Mouse (Mus musculus): ENCODE data around the gene Ghr. TPM values are rescaled to one million over a fixed set of nuclear protein-coding genes. Genes with fewer than 3 reads are reported as not detected.

Gene Ghr
- polyA plus RNA-seq, 1 experiment from 2014 or later = 55.5 TPM

DNA sequence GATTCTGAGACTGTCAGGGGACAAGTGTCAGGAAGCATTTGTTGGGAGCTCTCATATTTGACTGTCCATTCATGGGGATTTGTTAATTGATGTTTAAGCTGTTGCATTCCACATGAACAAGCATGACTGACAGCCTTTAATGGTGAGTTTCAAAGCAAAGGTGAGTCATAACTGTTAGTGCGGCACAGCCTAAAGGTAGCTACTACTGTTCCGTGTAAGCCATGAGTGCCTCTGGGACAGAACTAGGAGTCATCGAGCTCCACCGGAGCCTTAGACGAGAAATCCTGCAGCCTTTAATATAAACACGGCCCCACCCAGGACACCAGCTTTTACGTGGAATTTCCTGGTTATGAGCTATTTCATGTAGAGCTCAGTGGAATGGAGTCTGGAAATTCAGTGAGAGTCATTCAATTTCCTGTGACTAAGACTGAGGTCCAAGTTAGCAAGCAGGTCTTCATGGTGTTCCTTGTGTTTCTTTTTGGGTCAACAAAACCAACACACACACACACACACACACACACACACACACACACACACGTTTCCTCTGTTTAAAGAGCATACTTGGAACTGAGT, 138.8 kb downstream of the Ghr start:
- Histone ChIP-seq H3K27ac (no peak overlapping the region), H3K9me3 (replicated peaks) (no peaks in the 10 kb centered on the region), H3K36me3 (no peaks in the 10 kb centered on the region), H3K4me1 (replicated peaks) (peaks cover 14% of the 10 kb centered on the region), H3K27me3 (no peaks in the 10 kb centered on the region), H3K4me2 (no peak overlapping the region), H3K9ac (no peak overlapping the region), H3K4me3 (no peak overlapping the region)
- WGBS = 73% methylated on average over 8 of the region's 8 CpGs
- no peak for ATAC-seq (replicated peaks; ENCODE audit: insufficient number of reproducible peaks, insufficient read depth, low FRiP score, low read depth)

DNA sequence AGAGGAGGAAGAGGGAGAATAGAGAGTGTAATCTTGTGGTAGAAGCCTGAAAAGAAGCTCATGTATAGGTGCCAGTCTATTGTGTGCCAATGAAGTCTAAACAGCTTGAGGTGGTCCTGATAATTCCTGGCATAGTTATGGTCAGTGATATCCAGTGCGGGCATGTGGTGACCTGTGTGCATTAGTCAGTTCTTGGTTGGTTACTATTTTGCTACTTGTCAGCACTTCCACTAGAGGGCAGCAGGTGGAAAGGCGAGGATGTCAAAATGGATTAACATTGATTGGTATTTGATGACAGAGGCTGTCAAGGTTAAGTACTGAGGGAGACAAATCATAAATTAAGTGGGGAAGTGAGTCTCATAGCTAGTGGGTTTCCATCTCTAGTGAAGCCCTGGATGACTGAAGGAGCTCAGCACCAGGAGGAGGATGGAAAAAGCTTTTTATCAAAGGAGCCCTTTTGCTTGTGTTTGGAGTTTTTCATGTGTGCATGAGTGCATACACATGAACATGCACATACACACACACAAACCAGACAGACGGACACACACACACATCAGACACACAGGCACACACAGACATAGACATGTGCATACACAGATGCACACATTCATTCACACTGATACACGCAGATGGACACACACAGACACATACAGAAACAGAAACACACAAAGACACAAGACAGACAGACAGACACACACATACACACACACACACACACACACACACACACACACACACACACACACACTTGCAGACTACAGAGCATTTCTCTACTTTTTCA, 141.6 kb downstream of the Ghr start:
- H3K27me3 ChIP-seq = no peaks in the 10 kb centered on the region
- no peaks in the 10 kb centered on the region for H3K36me3 ChIP-seq
- no peak overlapping the region for H3K9ac ChIP-seq
- WGBS = 50% methylated on average over 4 of the region's 4 CpGs
- no peak overlapping the region for H3K4me3 ChIP-seq
- H3K9me3 ChIP-seq (replicated peaks) = no peaks in the 10 kb centered on the region
- H3K4me1 ChIP-seq (replicated peaks) = peaks cover 11% of the 10 kb centered on the region
- H3K27ac ChIP-seq = no peak overlapping the region
- no peak for ATAC-seq (replicated peaks; ENCODE audit: insufficient number of reproducible peaks, insufficient read depth, low FRiP score, low read depth)
- H3K4me2 ChIP-seq = no peak overlapping the region

DNA sequence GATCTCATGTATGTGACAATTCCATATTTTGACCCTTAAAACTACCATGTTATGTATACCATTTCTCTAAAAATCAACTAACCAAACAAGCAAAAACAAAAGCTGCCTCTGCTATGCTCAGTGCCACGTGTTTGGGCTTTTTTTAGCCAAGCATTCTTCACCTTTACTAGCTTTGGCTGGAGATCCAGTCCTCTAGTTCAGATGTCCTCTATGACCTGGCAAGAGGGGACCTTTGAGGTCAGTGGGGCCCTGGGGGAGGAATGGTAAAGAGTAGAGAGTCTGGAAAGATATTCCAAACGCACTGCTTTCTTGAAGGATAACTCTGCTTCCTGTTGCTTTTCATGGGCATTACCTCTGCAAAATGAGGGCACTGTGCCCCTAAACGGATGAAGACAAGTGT, 145.9 kb downstream of the Ghr start:
- Histone ChIP-seq H3K36me3 (no peaks in the 10 kb centered on the region), H3K4me2 (no peak overlapping the region), H3K9me3 (replicated peaks) (no peaks in the 10 kb centered on the region), H3K4me3 (no peak overlapping the region), H3K27ac (peak overlapping the region; percentile 41), H3K27me3 (no peaks in the 10 kb centered on the region), H3K4me1 (replicated peaks) (peaks cover 43% of the 10 kb centered on the region), H3K9ac (no peak overlapping the region)
- 35% methylated on average over 3 of the region's 3 CpGs for WGBS
- no peak for ATAC-seq (replicated peaks; ENCODE audit: insufficient number of reproducible peaks, insufficient read depth, low FRiP score, low read depth)

GRCm38 (mm10) chr15:3435637-3436036, 147.7 kb downstream of the Ghr start:
- H3K36me3 ChIP-seq = no peaks in the 10 kb centered on the region
- H3K27me3 ChIP-seq = no peaks in the 10 kb centered on the region
- H3K9me3 ChIP-seq (replicated peaks) = no peaks in the 10 kb centered on the region
- 39% methylated on average over 4 of the region's 4 CpGs for WGBS
- H3K4me1 ChIP-seq (replicated peaks) = peaks cover 55% of the 10 kb centered on the region
- H3K9ac ChIP-seq = no peak overlapping the region
- no peak overlapping the region for H3K4me3 ChIP-seq
- no peak overlapping the region for H3K4me2 ChIP-seq
- peak overlapping the region; percentile 60 for H3K27ac ChIP-seq
- no peak for ATAC-seq (replicated peaks; ENCODE audit: insufficient number of reproducible peaks, insufficient read depth, low FRiP score, low read depth)

GRCm38 (mm10) chr15:3434461-3434860, 148.8 kb downstream of the Ghr start:
- Histone ChIP-seq H3K27ac (peak overlapping the region; percentile 85), H3K36me3 (no peaks in the 10 kb centered on the region), H3K27me3 (no peaks in the 10 kb centered on the region), H3K4me2 (no peak overlapping the region), H3K4me1 (replicated peaks) (peaks cover 58% of the 10 kb centered on the region), H3K4me3 (no peak overlapping the region), H3K9me3 (replicated peaks) (no peaks in the 10 kb centered on the region), H3K9ac (no peak overlapping the region)
- 34% methylated on average over 3 of the region's 3 CpGs for WGBS
- ATAC-seq (replicated peaks; ENCODE audit: insufficient number of reproducible peaks, insufficient read depth, low FRiP score, low read depth) = no peak

DNA sequence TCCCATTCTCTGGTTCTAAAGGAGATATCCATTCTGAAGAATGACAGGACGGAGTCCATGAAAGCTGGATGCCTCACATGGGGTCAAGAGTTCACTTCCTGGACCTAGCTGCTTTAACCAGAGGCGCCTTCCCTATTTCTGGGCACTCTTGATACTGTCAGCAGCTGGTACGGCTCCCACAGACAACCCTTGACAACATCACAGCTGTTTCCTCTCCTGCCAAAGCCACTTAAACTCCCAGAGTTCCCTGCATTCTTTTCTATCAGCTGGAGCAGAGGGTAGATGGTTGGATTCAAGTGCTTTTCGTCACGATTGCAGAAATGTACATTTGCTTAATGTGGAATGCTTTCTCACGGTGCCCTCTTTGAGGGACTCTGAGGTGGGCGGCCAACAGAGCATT, 150.0 kb downstream of the Ghr start:
- Histone ChIP-seq H3K9ac (no peak overlapping the region; the same call in 1 of the 2 replicates), H3K4me3 (no peak overlapping the region), H3K4me1 (replicated peaks) (peaks cover 69% of the 10 kb centered on the region)

DNA sequence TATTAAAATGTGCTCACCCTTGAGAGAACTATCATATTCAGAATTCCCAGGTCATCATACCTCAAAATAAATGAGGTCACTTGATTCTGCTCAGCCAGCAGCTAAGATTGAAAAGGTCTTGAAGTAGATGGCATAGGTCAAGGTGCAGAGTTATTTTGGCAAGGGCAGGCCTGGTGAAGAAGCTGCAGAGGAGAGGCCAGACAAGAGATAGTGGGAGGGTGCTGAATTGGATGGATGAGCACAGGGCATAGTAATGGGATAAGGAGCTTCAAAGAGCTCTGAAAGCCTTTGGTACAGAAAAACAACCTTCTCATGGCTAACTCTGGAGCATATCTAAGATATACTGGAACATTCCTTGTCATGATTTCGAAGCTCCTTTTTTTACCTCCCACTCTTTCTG, 150.5 kb downstream of the Ghr start:
- Histone ChIP-seq H3K27me3 (no peaks in the 10 kb centered on the region), H3K27ac (peak overlapping the region; percentile 85), H3K4me3 (no peak overlapping the region), H3K9ac (no peak overlapping the region), H3K36me3 (no peaks in the 10 kb centered on the region), H3K9me3 (replicated peaks) (no peaks in the 10 kb centered on the region), H3K4me1 (replicated peaks) (peaks cover 73% of the 10 kb centered on the region), H3K4me2 (no peak overlapping the region)
- WGBS = 37% methylated on average over 1 of the region's 1 CpGs
- no peak for ATAC-seq (replicated peaks; ENCODE audit: insufficient number of reproducible peaks, insufficient read depth, low FRiP score, low read depth)

More for the DNA sequence above, 150.0 kb downstream of the Ghr start:
- ATAC-seq (replicated peaks; ENCODE audit: insufficient number of reproducible peaks, insufficient read depth, low FRiP score, low read depth) = peak; percentile 93
- Histone ChIP-seq H3K4me2 (peak overlapping the region; percentile 51), H3K27me3 (no peaks in the 10 kb centered on the region), H3K36me3 (no peaks in the 10 kb centered on the region), H3K27ac (peak overlapping the region; percentile 85), H3K9me3 (replicated peaks) (no peaks in the 10 kb centered on the region)
- 7% methylated on average over 7 of the region's 7 CpGs for WGBS

- H3K36me3 ChIP-seq = no peaks in the 10 kb centered on the region
- H3K4me1 ChIP-seq (replicated peaks) = peaks cover 62% of the 10 kb centered on the region
These were observed 153.9 kb downstream of the Ghr start for GRCm38 (mm10) chr15:3429417-3429816.

GRCm38 (mm10) chr15:3429001-3429400, 154.3 kb downstream of the Ghr start:
- ATAC-seq (replicated peaks; ENCODE audit: insufficient number of reproducible peaks, insufficient read depth, low FRiP score, low read depth) = no peak
- no peak overlapping the region for H3K4me3 ChIP-seq
- no peaks in the 10 kb centered on the region for H3K36me3 ChIP-seq
- H3K4me1 ChIP-seq (replicated peaks) = peaks cover 59% of the 10 kb centered on the region
- H3K27me3 ChIP-seq = no peaks in the 10 kb centered on the region
- 74% methylated on average over 5 of the region's 5 CpGs for WGBS
- no peak overlapping the region for H3K4me2 ChIP-seq
- H3K27ac ChIP-seq = no peak overlapping the region
- H3K9ac ChIP-seq = no peak overlapping the region
- H3K9me3 ChIP-seq (replicated peaks) = no peaks in the 10 kb centered on the region

More at GRCm38 (mm10) chr15:3429417-3429816, 153.9 kb downstream of the Ghr start:
- no peak overlapping the region for H3K9ac ChIP-seq
- no peaks in the 10 kb centered on the region for H3K27me3 ChIP-seq
- H3K27ac ChIP-seq = no peak overlapping the region
- H3K9me3 ChIP-seq (replicated peaks) = no peaks in the 10 kb centered on the region
- no peak for ATAC-seq (replicated peaks; ENCODE audit: insufficient number of reproducible peaks, insufficient read depth, low FRiP score, low read depth)
- H3K4me2 ChIP-seq = no peak overlapping the region
- H3K4me3 ChIP-seq = no peak overlapping the region

DNA sequence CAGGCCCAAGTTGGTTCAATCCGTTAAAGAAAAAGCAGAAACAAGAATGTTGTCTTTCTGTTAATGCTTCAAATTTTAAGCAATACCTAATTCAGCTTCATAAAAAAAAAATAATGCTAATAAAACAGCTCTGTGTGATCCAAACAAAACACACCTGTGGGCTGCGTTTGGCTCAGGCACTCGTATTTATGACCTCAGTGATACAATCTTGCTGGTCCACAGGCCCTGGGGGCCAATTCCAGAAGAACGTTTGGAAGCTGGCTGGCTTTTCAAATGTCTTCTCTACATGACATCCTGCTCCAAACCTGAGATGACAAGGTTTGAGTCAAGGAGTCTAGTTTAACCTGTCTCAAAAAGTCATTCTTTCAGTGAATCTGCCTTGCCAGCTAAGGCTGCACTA, 156.9 kb downstream of the Ghr start:
- H3K36me3 ChIP-seq = no peaks in the 10 kb centered on the region
- H3K9ac ChIP-seq = no peak overlapping the region
- peaks cover 54% of the 10 kb centered on the region for H3K4me1 ChIP-seq (replicated peaks)
- no peaks in the 10 kb centered on the region for H3K27me3 ChIP-seq
- no peak for ATAC-seq (replicated peaks; ENCODE audit: insufficient number of reproducible peaks, insufficient read depth, low FRiP score, low read depth)
- no peak overlapping the region for H3K27ac ChIP-seq
- WGBS = 57% methylated on average over 4 of the region's 4 CpGs
- H3K4me2 ChIP-seq = no peak overlapping the region
- H3K9me3 ChIP-seq (replicated peaks) = no peaks in the 10 kb centered on the region
- no peak overlapping the region for H3K4me3 ChIP-seq

DNA sequence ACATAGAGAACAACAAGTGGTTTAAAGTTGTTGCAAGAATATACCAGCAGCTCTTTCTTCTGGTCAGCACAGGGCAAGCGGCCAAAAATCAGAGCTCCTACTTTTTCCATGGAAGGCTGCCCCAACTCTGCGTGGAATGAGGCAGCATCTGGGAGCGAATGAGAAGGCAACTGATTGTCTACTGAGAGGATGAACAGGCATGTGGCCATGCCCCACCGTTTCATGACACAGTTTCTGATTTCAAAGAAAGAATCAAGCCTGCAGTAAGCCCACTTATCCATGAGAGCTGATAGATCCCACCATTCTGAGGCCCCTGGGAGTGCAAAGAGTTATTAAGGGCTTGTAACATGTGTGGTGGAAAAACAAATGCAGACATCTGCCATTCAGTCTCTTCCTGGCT, 160.1 kb downstream of the Ghr start:
- H3K27ac ChIP-seq = peak overlapping the region; percentile 63
- H3K36me3 ChIP-seq = no peaks in the 10 kb centered on the region
- WGBS = 27% methylated on average over 4 of the region's 4 CpGs
- no peak for ATAC-seq (replicated peaks; ENCODE audit: insufficient number of reproducible peaks, insufficient read depth, low FRiP score, low read depth)
- no peak overlapping the region for H3K4me3 ChIP-seq
- no peaks in the 10 kb centered on the region for H3K9me3 ChIP-seq (replicated peaks)
- H3K27me3 ChIP-seq = no peaks in the 10 kb centered on the region
- no peak overlapping the region for H3K9ac ChIP-seq
- H3K4me2 ChIP-seq = peak overlapping the region; percentile 33
- peaks cover 34% of the 10 kb centered on the region for H3K4me1 ChIP-seq (replicated peaks)

- no peak overlapping the region for H3K9ac ChIP-seq
- H3K9me3 ChIP-seq (replicated peaks) = no peaks in the 10 kb centered on the region
- no peak overlapping the region for H3K27ac ChIP-seq
- 78% methylated on average over 3 of the region's 3 CpGs for WGBS
- no peak overlapping the region for H3K4me2 ChIP-seq
- ATAC-seq (replicated peaks; ENCODE audit: insufficient number of reproducible peaks, insufficient read depth, low FRiP score, low read depth) = no peak
- H3K4me1 ChIP-seq (replicated peaks) = peaks cover 2% of the 10 kb centered on the region; the same call in 1 of the 2 replicates
- H3K27me3 ChIP-seq = no peaks in the 10 kb centered on the region
- no peaks in the 10 kb centered on the region for H3K36me3 ChIP-seq
- no peak overlapping the region for H3K4me3 ChIP-seq
These were observed 165.6 kb downstream of the Ghr start for GRCm38 (mm10) chr15:3417699-3418098.
